Mouse (Mus musculus) olfactory bulb, adult 2 months (tissue): ENCODE results near the gene Spi1.

Experiments
- CTCF ChIP-seq: fragments of 200-500 bp; IDR thresholded peaks from 2 replicates; pipeline ENCODE4 v1.5.1; 2012; ENCODE audit warnings: low read depth, mild to moderate bottlenecking, low read length, moderate library complexity; ENCODE audit not compliant: insufficient read depth
- POLR2A ChIP-seq: fragments of 200-500 bp; IDR thresholded peaks from 2 replicates; pipeline ENCODE4 v1.6.1; 2012; ENCODE audit warnings: mild to moderate bottlenecking, low read depth, low read length, moderate library complexity; ENCODE audit not compliant: insufficient read depth

GRCm38 (mm10) chr2:91064211-91064610, 18.0 kb upstream of the Spi1 start:
- TF ChIP-seq CTCF (no peak), POLR2A (no peak)
